Mouse (Mus musculus): ENCODE data around the gene Macrod2. TPM values are rescaled to one million over a fixed set of nuclear protein-coding genes. Genes with fewer than 3 reads are reported as not detected.
"Not testable (repeated sequence)": the region's sequence is repeated elsewhere in the genome, so short reads cannot be mapped to it uniquely, and the experiment has no call there.

Gene Macrod2
- total RNA-seq, 2 experiments from 2014 or later = 51.0 to 52.7 TPM

GRCm38 (mm10) chr2:140692461-140692860 is 297.4 kb downstream of the Macrod2 start:
- no peak for DNase-seq (ENCODE audit: low spot score in 2 of 2)

DNA sequence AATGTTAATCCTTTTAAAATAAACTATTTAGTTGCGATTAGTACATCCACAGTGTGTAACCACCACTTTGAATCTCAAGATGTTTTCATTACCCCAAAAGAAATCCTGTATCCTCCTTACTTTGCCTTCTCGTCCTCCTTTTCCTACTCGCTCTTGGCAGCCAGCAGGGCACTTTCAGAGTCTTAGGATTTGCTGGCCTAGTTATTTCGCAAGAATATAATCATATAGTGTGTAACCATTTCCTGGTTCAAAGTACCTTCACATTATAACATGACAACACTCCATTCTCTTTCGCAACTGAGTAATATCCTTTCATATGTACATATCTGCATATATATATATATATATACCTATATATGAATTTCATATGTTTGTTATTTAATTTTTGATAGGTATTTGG is 298.7 kb downstream of the Macrod2 start:
- DNase-seq (ENCODE audit: low spot score in 2 of 2) = no peak

DNA sequence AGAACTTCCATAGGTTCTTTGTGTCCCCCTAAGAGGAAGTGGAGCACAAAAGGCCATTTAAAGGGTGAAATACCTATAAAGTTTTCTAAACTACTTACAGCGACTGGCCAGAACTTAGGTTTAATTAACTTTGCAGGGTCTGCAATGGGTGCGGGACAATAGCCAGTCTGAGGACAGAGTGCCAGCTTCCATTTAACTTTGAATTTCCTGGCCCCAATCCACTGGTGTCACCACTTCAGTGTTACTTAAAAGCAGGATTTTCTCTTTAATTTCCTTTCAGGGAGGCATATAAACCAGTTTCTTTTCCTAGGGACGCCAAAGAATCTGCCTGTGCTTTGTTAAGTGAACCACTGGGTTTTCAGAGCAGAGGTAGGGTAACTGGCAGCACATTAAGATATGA is 303.5 kb downstream of the Macrod2 start:
- DNase-seq (ENCODE audit: low spot score in 2 of 2) = no peak

GRCm38 (mm10) chr2:140703377-140703776 is 308.3 kb downstream of the Macrod2 start:
- DNase-seq (ENCODE audit: low spot score in 2 of 2) = no peak

DNA sequence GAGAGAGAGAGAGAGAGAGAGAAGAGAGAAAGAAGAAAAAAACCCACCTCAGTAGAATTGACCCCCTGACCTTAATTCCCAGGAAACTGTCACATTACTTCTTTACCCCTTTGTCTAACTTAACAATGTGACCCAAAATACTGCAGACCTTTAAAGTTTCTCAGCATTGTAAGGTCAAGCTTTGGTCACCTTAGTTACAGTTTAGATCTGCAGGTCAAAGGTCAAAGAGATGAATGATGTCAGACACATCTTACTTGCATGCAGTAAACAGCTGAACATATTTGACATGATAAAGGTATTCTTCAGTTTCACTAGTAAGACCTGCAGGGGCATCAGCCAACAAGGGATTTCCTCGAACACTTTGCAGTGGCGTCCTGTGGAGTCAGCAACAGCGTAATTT is 309.0 kb downstream of the Macrod2 start:
- no peak for DNase-seq (ENCODE audit: low spot score in 2 of 2)

GRCm38 (mm10) chr2:140705278-140705677 is 310.2 kb downstream of the Macrod2 start:
- DNase-seq (ENCODE audit: low spot score in 2 of 2) = no peak

GRCm38 (mm10) chr2:140707550-140707949 is 312.4 kb downstream of the Macrod2 start:
- no peak for DNase-seq (ENCODE audit: low spot score in 2 of 2)

DNA sequence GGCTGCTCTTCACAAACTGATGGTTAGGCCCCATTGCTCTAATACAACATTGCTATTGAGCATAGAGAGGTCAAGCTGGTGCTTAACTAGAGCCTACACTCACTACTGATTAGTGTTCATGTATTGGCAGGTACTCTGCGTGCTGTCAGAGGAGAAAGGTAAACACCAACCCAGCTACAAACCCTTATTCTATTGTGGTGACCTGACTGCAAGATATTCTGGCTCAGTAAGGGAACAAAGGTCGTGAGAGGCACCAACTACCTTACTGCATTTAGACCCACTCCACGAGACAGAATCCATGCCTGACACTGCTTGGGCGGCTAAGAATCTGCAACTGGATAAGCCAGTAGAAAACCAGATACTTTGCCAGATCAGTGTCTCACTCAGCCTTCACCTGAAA is 320.7 kb downstream of the Macrod2 start:
- DNase-seq (ENCODE audit: low spot score in 2 of 2) = no peak

DNA sequence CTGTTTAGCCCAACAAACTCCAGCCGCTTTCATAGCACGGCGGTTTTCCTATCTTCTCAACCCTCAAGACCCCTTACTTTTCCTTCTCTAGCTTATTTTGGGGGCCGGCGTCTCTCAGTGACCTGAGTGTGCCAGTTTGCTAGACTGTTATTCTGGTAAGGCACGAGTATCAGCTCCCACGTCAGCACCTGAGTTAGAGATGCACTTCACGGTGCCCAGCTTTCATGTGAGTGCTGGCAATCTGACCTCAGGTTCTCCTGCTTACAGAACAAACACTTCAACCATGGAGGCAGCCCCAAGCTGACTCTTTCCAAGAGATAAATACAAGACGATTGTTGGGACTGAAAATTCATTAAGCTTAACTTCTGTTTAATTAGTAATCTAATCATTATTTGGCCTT is 322.3 kb downstream of the Macrod2 start:
- DNase-seq (ENCODE audit: low spot score in 2 of 2) = no peak

DNA sequence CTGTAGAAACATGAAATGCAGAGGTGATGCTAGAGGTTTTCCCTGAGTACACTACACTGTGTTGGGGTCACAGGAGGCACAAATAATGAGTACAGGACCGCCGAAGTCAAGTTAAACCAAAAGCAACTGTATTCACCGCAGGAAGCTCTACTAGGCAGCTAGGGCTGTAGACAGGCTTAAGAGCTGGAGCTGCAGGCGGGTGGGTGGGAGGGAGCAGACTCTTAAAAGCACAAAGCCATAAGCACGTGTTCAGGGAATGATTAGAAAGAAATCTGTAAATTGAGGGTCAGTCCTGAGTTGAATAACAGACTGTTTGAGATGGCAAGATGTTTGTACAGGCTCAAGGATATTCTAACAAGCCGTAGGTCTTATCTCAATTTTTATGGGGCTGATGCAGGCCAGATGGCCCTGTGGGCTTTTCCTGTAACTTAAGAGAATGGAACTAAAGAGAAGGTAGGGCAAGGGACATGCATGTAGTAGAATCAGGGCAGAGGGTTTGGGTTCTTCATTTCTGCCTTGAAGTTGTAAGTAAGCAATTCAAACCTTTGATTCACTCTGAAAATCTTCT is 337.6 kb downstream of the Macrod2 start:
- no peak for DNase-seq (ENCODE audit: low spot score in 2 of 2)

GRCm38 (mm10) chr2:140740511-140740910 is 345.4 kb downstream of the Macrod2 start:
- no peak for DNase-seq (ENCODE audit: low spot score in 2 of 2)

DNA sequence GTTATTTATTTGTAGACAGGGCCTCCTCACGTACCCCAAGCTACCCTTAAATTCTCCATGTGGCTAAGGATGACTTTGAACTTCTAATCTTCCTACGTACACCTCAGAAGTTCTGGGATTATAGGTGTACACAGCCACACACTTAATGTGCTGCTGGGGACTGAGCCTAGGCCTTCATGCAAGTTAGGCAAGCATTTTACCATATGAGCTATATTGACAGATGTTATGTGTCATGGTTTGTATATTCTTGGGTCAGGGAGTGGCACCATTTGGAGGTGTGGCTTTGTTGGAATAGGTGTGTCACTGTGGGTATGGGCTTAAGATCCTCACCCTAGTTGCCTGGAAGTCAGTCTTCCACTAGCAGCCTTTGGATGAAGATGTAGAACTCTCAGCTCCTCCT is 347.8 kb downstream of the Macrod2 start:
- not testable (repeated sequence) for DNase-seq (ENCODE audit: low spot score in 2 of 2)

DNA sequence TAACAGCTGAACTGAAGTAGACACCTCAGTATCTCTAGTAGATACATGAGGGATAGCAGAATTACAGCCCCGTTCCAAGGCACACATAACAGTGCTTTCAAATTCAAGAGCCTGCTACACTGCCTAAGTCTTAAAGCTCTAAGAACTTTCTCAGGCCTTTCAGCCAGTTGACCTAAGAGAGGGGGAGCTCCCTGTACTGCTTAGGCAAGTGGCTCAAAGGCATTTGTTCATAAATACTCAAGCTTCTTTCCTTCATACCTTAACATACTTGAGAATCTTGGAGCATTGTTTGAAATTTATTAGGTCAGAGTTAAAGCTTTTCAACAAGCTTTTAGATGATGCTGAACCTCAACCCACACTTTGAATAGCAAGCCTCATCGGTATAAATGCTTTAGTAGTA is 363.8 kb downstream of the Macrod2 start:
- DNase-seq (ENCODE audit: low spot score in 2 of 2) = no peak

- no peak for DNase-seq (ENCODE audit: low spot score in 2 of 2)
These were observed 364.6 kb downstream of the Macrod2 start for GRCm38 (mm10) chr2:140759732-140760131.

- DNase-seq (ENCODE audit: low spot score in 2 of 2) = peak in 1 of 2 experiments; percentile 41
These were observed 365.0 kb downstream of the Macrod2 start for GRCm38 (mm10) chr2:140760137-140760536.

GRCm38 (mm10) chr2:140763076-140763891 is 368.2 kb downstream of the Macrod2 start:
- DNase-seq (ENCODE audit: low spot score in 2 of 2) = no peak

GRCm38 (mm10) chr2:140769473-140769872 is 374.4 kb downstream of the Macrod2 start:
- no peak for DNase-seq (ENCODE audit: low spot score in 2 of 2)

- DNase-seq (ENCODE audit: low spot score in 2 of 2) = no peak
These were observed 377.7 kb downstream of the Macrod2 start for GRCm38 (mm10) chr2:140772825-140773224.

- no peak for DNase-seq (ENCODE audit: low spot score in 2 of 2)
These were observed 378.3 kb downstream of the Macrod2 start for GRCm38 (mm10) chr2:140773456-140773855.

- DNase-seq (ENCODE audit: low spot score in 2 of 2) = no peak
These were observed 379.8 kb downstream of the Macrod2 start for GRCm38 (mm10) chr2:140774808-140775370.

DNA sequence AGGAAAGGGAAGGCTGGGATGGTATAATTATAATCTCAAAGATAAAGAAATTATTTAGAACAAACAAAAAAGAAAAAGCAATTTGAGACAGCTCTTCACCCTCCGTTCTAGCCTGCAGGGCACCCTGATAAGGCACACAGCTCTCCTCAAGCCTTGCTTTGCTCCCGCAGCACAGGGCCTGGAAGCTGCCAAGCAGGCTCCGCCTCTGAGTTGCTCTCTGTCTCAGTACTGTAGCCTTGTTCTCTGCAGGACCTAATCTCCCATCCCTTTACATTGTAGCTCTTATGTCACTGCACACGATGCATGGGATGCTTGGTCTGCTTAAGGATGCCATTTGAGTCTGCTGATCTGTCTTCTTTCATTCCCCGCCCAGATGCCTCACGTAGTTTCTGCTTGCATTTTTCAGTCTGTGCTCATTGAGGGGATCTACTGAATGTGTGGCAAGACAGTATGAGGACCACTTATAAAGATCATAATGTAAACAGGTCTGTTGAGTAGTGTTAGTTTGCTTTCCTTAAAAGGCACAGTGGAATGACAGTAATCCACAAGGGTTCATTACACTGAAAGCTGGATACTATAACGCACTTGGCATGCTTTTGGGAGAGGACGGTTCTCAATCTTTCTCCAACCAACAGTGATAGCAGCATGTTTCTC is 380.5 kb downstream of the Macrod2 start:
- DNase-seq (ENCODE audit: low spot score in 2 of 2) = no peak

DNA sequence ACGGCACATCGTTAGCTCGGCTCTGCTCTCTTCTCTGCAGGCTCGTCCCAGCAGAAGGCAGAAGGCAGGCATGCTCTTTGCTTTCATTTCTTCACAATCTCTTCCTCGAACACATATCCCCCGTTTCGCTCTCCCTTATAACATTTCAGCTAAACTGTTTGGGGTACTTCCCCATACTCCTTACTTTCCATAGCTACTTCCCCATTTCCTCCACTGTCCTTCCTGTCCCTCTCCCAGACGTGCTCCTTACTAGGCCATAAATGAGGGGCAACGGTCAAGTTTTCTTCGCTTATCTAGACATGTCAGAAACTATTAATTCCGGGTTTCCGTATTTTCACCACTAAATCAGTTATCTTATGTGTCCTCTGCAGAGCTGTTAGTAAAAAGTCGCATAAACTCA is 383.1 kb downstream of the Macrod2 start:
- no peak for DNase-seq (ENCODE audit: low spot score in 2 of 2)
